Mouse (Mus musculus): Measurements from ENCODE around the gene Olfr282. TPM values are rescaled to one million over a fixed set of nuclear protein-coding genes. Genes with fewer than 3 reads are reported as not detected.
"Not testable (repeated sequence)": the region's sequence is repeated elsewhere in the genome, so short reads cannot be mapped to it uniquely, and the experiment has no call there.

The Olfr282 gene
- 0.51 TPM in 1 of 2 replicates, not detected in the other for polyA plus RNA-seq (2015; fragmentation: Nextera tagmentation; extraction: Ambion mirVana)

DNA sequence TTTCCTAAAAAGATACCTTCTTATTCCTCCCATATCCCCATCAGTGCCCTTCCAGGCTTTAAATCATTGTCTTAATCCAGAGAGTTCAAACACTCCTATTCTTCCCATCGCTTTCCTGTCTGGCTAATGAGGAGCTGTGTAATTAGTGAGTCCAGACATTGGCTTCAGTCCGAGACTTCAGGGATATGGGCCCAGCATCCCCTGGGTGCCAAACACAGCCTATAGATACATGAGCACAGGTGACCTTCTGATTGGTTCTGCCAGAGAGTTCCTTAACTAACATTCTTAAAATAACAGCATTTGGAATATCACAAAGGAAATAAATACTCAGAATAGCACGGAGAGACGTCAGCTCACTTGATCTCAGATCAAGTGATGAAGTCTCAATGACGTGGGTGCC is at the start of gene Olfr282:
Gene Olfr282 (plus strand): TSS at position 301 of the 400 bp plus-strand sequence.
- not testable (repeated sequence) for H3K27ac ChIP-seq (replicated peaks); H3K27me3 ChIP-seq; H3K4me3 ChIP-seq (replicated peaks); H3K36me3 ChIP-seq; H3K9ac ChIP-seq; ATAC-seq (ENCODE audit: insufficient number of reproducible peaks, low FRiP score, low TSS enrichment, low read depth); H3K4me2 ChIP-seq (replicated peaks); H3K9me3 ChIP-seq (replicated peaks); H3K4me1 ChIP-seq
- WGBS: 77% methylated on average over 5 of the region's 5 CpGs

DNA sequence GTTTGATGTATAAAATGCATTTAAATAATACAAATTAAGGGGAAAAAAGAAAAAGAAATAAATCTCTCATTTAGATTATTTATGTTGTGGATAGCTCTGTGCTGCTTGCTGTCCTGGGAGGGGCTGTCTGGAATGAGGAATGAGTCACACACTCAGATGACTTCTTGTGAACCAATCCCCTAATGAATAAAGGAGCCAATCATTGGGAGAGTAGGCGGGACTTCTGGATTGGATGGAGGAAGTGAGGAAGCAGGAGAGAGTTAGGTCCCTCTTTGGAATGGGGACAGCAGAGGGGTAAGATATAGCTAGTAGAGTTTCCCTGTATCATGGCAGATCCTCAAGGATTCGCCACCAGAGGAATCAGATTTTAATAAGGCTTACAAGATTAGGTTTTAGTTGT is 43.4 kb upstream of the Olfr282 start:
- no peak for ATAC-seq (ENCODE audit: insufficient number of reproducible peaks, low FRiP score, low TSS enrichment, low read depth)
- no peak overlapping the region for H3K9ac ChIP-seq
- H3K4me2 ChIP-seq (replicated peaks): no peak overlapping the region
- no peak overlapping the region for H3K27ac ChIP-seq (replicated peaks)
- no peaks in the 10 kb centered on the region for H3K27me3 ChIP-seq
- H3K36me3 ChIP-seq: no peaks in the 10 kb centered on the region
- H3K4me3 ChIP-seq (replicated peaks): no peak overlapping the region
- H3K9me3 ChIP-seq (replicated peaks): no peaks in the 10 kb centered on the region
- WGBS: 71% methylated on average over 2 of the region's 2 CpGs
- H3K4me1 ChIP-seq: no peaks in the 10 kb centered on the region

DNA sequence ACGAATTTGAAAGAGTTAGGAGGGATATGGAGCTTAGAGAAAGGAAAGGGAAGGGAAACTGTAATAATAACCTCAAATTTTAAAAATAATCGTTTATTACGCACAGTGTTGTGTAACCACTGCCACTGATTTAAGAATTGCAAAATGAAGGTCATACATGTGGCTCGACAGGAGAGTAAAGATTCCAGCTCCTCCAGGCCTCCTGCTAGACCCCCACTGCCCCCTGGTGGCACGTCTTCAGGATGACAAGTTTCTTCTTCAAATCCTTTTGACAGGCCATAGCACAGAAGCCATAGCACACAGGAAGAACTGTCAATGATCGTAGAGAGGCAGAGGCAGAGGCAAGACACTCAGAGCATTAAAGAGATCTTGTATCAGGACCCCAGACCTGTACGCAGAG is 41.2 kb upstream of the Olfr282 start:
- no peaks in the 10 kb centered on the region for H3K27me3 ChIP-seq
- no peaks in the 10 kb centered on the region for H3K36me3 ChIP-seq
- no peaks in the 10 kb centered on the region for H3K4me1 ChIP-seq
- H3K9ac ChIP-seq: no peak overlapping the region
- H3K27ac ChIP-seq (replicated peaks): no peak overlapping the region
- no peak overlapping the region for H3K4me3 ChIP-seq (replicated peaks)
- no peaks in the 10 kb centered on the region for H3K9me3 ChIP-seq (replicated peaks)
- H3K4me2 ChIP-seq (replicated peaks): no peak overlapping the region
- WGBS: 27% methylated on average over 7 of the region's 7 CpGs
- ATAC-seq (ENCODE audit: insufficient number of reproducible peaks, low FRiP score, low TSS enrichment, low read depth): no peak

DNA sequence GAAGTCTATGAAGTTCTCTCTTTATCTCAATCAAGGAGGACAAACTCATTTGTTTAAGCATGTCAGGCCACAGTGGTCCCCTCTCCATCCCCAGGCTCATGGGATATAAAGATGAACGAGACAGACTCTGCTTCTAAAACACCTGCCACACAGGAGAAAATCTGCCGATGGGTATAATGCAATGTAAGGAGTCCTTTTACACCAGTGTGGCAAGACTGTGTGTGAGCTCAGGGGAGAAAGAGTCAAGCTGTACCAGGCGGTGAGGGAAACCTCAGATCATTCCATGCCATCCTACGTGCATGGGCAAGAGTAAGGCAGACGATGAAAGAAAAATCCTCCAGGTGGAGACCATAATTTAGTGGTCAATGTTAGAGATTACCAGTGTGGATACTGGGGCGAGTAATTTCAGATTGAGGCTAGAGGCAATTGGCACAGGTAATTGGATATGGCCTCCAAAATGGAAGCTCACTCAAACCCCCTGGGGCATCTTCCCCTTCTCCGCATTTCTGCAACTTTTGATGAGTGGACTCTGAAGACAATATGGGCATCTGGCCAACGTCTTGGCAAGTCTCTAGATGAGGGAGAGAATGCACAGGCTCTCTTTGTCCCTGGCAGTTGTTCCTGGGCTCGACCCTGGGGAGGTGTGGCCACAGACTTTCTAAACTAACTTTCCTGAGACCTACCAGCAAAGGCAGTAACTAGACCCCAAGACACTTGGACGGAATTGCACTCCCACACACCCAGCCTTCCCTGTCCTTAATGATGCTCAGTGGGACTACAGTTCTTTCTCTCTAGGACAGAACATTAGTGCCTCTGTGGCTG is 39.7 kb upstream of the Olfr282 start:
- no peaks in the 10 kb centered on the region for H3K36me3 ChIP-seq
- no peak overlapping the region for H3K4me3 ChIP-seq (replicated peaks)
- WGBS: 54% methylated on average over 10 of the region's 10 CpGs
- no peak for ATAC-seq (ENCODE audit: insufficient number of reproducible peaks, low FRiP score, low TSS enrichment, low read depth)
- H3K27me3 ChIP-seq: no peaks in the 10 kb centered on the region
- H3K4me1 ChIP-seq: no peaks in the 10 kb centered on the region
- no peak overlapping the region for H3K4me2 ChIP-seq (replicated peaks)
- no peak overlapping the region for H3K27ac ChIP-seq (replicated peaks)
- no peak overlapping the region for H3K9ac ChIP-seq
- H3K9me3 ChIP-seq (replicated peaks): no peaks in the 10 kb centered on the region

DNA sequence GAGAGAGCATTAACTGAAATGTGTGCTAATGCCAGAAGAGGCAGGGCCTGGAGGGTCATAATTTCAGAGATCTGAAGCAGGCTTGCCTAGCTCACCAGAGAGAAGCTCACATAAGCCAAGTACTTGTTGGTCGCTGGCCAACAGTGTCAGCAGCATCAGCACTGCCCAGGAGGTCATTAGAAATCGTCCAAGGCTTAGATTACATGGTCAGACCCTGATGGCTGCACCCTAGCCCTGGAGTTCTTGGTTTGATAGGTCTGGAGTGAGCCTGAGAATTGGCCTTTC is 39.2 kb upstream of the Olfr282 start:
- no peak overlapping the region for H3K4me2 ChIP-seq (replicated peaks)
- no peak overlapping the region for H3K9ac ChIP-seq
- H3K9me3 ChIP-seq (replicated peaks): no peaks in the 10 kb centered on the region
- ATAC-seq (ENCODE audit: insufficient number of reproducible peaks, low FRiP score, low TSS enrichment, low read depth): no peak
- H3K27me3 ChIP-seq: no peaks in the 10 kb centered on the region
- H3K4me3 ChIP-seq (replicated peaks): no peak overlapping the region
- no peaks in the 10 kb centered on the region for H3K36me3 ChIP-seq
- 46% methylated on average over 2 of the region's 2 CpGs for WGBS
- H3K4me1 ChIP-seq: no peaks in the 10 kb centered on the region
- no peak overlapping the region for H3K27ac ChIP-seq (replicated peaks)

DNA sequence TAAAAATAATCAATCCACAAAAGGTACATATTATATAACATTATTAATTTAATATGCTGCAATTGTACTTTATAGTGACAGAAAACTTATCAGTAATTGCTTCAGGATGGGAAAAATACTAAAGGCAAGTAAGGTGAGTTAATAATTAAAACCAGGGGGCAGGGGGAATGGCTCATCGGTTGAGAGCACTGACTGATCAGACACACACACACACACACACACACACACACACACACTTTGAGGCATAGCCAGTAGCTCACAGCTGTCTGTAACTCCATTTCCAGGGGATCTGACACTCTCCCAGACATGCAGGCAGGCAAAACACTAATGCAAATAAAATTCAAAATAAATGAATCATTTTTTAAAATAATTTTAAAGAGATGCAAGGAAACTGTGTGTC is 33.9 kb upstream of the Olfr282 start:
- Histone ChIP-seq H3K27me3 (no peaks in the 10 kb centered on the region), H3K27ac (replicated peaks) (no peak overlapping the region), H3K36me3 (no peaks in the 10 kb centered on the region), H3K9me3 (replicated peaks) (no peaks in the 10 kb centered on the region), H3K9ac (no peak overlapping the region), H3K4me3 (replicated peaks) (no peak overlapping the region), H3K4me2 (replicated peaks) (no peak overlapping the region), H3K4me1 (no peaks in the 10 kb centered on the region)
- no peak for ATAC-seq (ENCODE audit: insufficient number of reproducible peaks, low FRiP score, low TSS enrichment, low read depth)
- 58% methylated on average over 1 of the region's 1 CpGs for WGBS

DNA sequence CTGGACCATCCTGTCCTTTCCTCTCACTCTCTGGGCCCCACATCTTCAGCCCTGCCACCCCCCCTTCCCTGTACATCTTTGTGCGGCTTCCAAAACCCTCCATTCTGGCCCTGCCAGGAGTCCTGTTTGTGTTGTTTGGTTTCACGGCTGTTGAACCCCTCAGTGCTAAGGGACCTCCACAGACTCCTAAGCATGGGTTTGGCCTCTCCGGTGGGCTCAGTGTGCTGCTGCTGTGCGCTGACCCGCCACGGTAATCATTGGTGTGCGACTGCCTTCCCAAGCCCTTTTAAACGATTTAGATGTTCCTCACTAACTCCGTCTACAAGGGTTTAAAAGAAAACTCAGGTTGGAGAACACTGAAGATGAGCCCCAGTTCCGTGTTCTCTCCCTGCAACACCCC is 28.7 kb upstream of the Olfr282 start:
- ATAC-seq (ENCODE audit: insufficient number of reproducible peaks, low FRiP score, low TSS enrichment, low read depth): no peak
- Histone ChIP-seq H3K27ac (replicated peaks) (no peak overlapping the region), H3K27me3 (no peaks in the 10 kb centered on the region), H3K4me2 (replicated peaks) (no peak overlapping the region), H3K36me3 (no peaks in the 10 kb centered on the region), H3K9ac (no peak overlapping the region), H3K9me3 (replicated peaks) (no peaks in the 10 kb centered on the region), H3K4me1 (no peaks in the 10 kb centered on the region), H3K4me3 (replicated peaks) (no peak overlapping the region)
- WGBS: 84% methylated on average over 10 of the region's 10 CpGs

DNA sequence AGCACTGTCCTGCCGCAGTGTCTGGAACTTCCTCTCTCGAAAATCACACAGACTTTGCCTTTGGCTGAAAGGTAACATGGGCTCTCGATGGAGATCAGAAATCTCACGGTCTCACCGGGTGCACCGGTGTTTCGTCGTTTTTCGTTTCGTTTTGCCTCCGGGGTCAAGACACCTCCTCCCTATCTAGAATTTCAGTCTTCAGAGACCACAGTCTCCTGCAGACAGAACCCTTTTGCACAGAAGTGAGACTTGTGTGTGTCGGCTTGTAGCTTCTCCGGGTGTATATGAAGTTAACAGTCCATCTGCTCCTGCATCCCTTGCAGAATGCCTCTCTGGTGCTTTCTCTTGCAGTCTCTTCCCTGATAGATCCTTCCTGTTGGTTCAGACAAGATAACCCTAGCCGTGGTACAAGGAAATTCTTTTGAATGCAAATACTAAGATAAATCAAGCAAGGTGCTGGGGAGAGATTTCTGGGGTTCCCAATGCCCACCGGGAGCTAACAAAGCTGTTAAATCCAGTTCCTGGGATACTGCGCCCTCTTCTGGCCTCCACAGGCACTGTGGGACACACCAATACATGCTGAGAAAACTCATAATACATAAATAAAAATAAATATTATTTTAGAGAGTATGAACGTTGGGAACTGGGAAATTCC is 22.5 kb upstream of the Olfr282 start:
- H3K4me3 ChIP-seq (replicated peaks): no peak overlapping the region
- H3K9me3 ChIP-seq (replicated peaks): no peaks in the 10 kb centered on the region
- H3K36me3 ChIP-seq: no peaks in the 10 kb centered on the region
- ATAC-seq (ENCODE audit: insufficient number of reproducible peaks, low FRiP score, low TSS enrichment, low read depth): no peak
- H3K27ac ChIP-seq (replicated peaks): no peak overlapping the region
- 68% methylated on average over 17 of the region's 17 CpGs for WGBS
- no peak overlapping the region for H3K9ac ChIP-seq
- H3K4me1 ChIP-seq: no peaks in the 10 kb centered on the region
- H3K4me2 ChIP-seq (replicated peaks): no peak overlapping the region
- H3K27me3 ChIP-seq: no peaks in the 10 kb centered on the region

DNA sequence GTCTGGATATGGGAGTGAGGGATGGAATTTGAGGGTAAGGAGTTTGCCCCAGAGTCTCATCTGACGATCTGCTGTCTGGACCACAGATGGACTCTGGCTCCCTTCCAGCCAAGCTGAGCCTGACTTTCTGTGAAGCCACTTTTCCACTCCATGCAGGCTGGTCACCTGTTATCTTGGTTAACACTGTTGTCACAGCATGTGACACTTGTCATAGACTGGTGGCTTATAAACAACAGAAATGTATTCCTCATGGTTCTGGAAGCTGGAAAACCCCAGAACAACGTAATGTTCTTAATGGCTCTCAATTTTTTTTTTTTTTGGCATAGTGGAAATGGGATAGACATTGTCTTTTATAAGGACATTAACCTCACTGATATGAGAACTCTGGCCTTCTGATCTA is 21.4 kb upstream of the Olfr282 start:
- H3K4me2 ChIP-seq (replicated peaks): no peak overlapping the region
- no peak overlapping the region for H3K4me3 ChIP-seq (replicated peaks)
- no peak overlapping the region for H3K27ac ChIP-seq (replicated peaks)
- no peaks in the 10 kb centered on the region for H3K4me1 ChIP-seq
- ATAC-seq (ENCODE audit: insufficient number of reproducible peaks, low FRiP score, low TSS enrichment, low read depth): no peak
- H3K27me3 ChIP-seq: no peaks in the 10 kb centered on the region
- H3K36me3 ChIP-seq: no peaks in the 10 kb centered on the region
- H3K9ac ChIP-seq: no peak overlapping the region
- no peaks in the 10 kb centered on the region for H3K9me3 ChIP-seq (replicated peaks)
- 83% methylated on average over 2 of the region's 2 CpGs for WGBS

DNA sequence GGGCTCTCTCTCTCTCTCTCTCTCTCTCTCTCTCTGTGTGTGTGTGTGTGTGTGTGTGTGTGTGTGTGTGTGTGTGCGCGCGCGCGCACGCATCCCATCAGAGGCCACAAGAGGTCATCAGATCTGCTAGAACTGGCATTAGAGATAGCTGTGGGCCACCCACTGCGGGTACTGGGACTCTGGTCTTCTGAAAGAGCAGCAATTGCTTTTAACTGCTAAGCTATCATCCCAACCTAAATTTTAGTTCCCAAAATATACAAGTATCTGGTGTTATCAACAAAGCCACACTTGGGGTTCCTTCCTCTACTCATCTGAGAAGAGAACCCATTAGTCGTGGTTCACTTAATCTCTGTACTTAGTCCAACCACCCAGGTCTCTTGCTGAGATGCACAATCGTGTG is 20.8 kb upstream of the Olfr282 start:
- no peak overlapping the region for H3K4me2 ChIP-seq (replicated peaks)
- H3K9me3 ChIP-seq (replicated peaks): no peaks in the 10 kb centered on the region
- H3K9ac ChIP-seq: no peak overlapping the region
- H3K4me3 ChIP-seq (replicated peaks): no peak overlapping the region
- WGBS: 93% methylated on average over 9 of the region's 9 CpGs
- H3K36me3 ChIP-seq: no peaks in the 10 kb centered on the region
- no peaks in the 10 kb centered on the region for H3K4me1 ChIP-seq
- no peaks in the 10 kb centered on the region for H3K27me3 ChIP-seq
- no peak overlapping the region for H3K27ac ChIP-seq (replicated peaks)
- no peak for ATAC-seq (ENCODE audit: insufficient number of reproducible peaks, low FRiP score, low TSS enrichment, low read depth)

DNA sequence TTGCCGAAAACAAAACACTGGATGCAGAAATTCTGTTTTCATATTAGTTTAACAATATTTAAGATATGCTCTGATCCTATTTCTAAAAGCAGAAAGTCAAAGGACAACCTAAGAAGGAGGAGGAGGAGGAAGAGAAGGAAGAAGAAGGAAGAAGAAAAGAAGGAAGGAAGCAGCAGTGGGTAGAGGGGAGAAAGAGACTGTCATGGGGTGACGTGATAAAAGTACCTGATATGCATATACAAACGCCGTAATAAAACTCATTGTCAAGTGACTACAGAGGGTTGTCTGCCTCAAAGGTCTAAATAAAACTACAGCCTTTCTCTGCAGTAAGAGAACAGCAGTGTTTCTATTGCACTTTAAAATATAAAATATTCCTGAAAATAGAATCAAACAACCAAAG is 15.0 kb upstream of the Olfr282 start:
- H3K9me3 ChIP-seq (replicated peaks): no peaks in the 10 kb centered on the region
- 75% methylated on average over 4 of the region's 4 CpGs for WGBS
- no peak overlapping the region for H3K4me2 ChIP-seq (replicated peaks)
- no peak overlapping the region for H3K27ac ChIP-seq (replicated peaks)
- 0 out of 2 replicates have a peak, but pooled peaks cover 5% of the 10 kb centered on the region for H3K4me1 ChIP-seq
- ATAC-seq (ENCODE audit: insufficient number of reproducible peaks, low FRiP score, low TSS enrichment, low read depth): no peak
- H3K4me3 ChIP-seq (replicated peaks): no peak overlapping the region
- no peaks in the 10 kb centered on the region for H3K27me3 ChIP-seq
- no peaks in the 10 kb centered on the region for H3K36me3 ChIP-seq
- H3K9ac ChIP-seq: no peak overlapping the region

DNA sequence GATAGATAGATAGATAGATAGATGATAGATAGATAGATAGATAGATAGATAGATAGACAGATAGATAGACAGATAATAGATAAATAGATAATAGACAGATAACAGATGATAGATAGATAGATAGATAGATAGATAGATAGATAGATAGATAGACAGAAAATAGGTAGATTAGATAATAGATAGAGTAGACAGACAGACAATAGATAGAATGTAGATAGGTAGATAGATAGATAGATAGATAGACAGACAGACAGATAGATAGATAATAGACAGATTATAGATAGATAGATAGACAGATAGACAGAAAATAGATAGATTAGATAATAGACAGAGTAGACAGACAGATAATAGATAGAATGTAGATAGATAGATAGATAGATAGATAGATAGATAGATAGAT is 14.2 kb upstream of the Olfr282 start:
- H3K27me3 ChIP-seq; H3K4me2 ChIP-seq (replicated peaks); H3K9ac ChIP-seq; H3K27ac ChIP-seq (replicated peaks); H3K36me3 ChIP-seq; H3K4me3 ChIP-seq (replicated peaks); H3K4me1 ChIP-seq; H3K9me3 ChIP-seq (replicated peaks); ATAC-seq (ENCODE audit: insufficient number of reproducible peaks, low FRiP score, low TSS enrichment, low read depth): not testable (repeated sequence)

Measured in embryonic facial prominence, embryonic 15.5 days (tissue).